Mouse (Mus musculus) liver, postnatal 0 days (tissue): ENCODE measurements around the gene Dpyd. TPM values are rescaled to one million over a fixed set of nuclear protein-coding genes. Genes with fewer than 3 reads are reported as not detected.
A peak's percentile ranks its signal among the peaks of the same experiment; 100 is the strongest.

ENCODE experiments used
- ATAC-seq: fragments of 200-750 bp; cut with Nextera tagmentation; 2 replicates; pipeline ENCODE4 v1.8.0; 2017; ENCODE audit warnings: mild to moderate bottlenecking, moderate library complexity
- DNase-seq: peaks from one replicate; pipeline ENCODE4 v3.0.0-alpha.2; 2016
- H3K27ac ChIP-seq: fragments of 300-500 bp; sonication (generic); 2 replicates; pipeline ENCODE4 v1.5.1; 2014; ENCODE audit warnings: antibody characterized with exemption, moderate library complexity, mild to moderate bottlenecking, low read depth
- H3K27me3 ChIP-seq: fragments of 300-500 bp; sonication (generic); 2 replicates; pipeline ENCODE4 v1.6.1; 2014; ENCODE audit warnings: low read length, control low read depth, mixed read lengths; ENCODE audit not compliant: insufficient read depth
- H3K36me3 ChIP-seq: fragments of 300-500 bp; sonication (generic); replicated peaks from 2 replicates; pipeline ENCODE4 v1.6.1; 2014; ENCODE audit warnings: mild to moderate bottlenecking, control low read depth, low read length, moderate library complexity, mixed read lengths; ENCODE audit not compliant: insufficient read depth
- H3K4me1 ChIP-seq: fragments of 300-500 bp; sonication (generic); 2 replicates; pipeline ENCODE4 v1.6.1; 2014; ENCODE audit warnings: antibody characterized with exemption, mild to moderate bottlenecking, control low read depth; ENCODE audit not compliant: insufficient read depth
- H3K4me2 ChIP-seq: fragments of 300-500 bp; sonication (generic); 2 replicates; pipeline ENCODE4 v1.6.1; 2014; ENCODE audit warnings: low read depth, mild to moderate bottlenecking, low read length, moderate library complexity, mixed read lengths
- H3K4me3 ChIP-seq: fragments of 300-500 bp; sonication (generic); 2 replicates; pipeline ENCODE4 v1.5.1; 2014; ENCODE audit warnings: low read depth, low read length
- H3K9ac ChIP-seq: fragments of 300-500 bp; sonication (generic); replicated peaks from 2 replicates; pipeline ENCODE4 v1.6.1; 2014; ENCODE audit warnings: mild to moderate bottlenecking, moderate library complexity
- H3K9me3 ChIP-seq: fragments of 300-500 bp; sonication (generic); 2 replicates; pipeline ENCODE4 v1.6.1; 2016; ENCODE audit warnings: mild to moderate bottlenecking, control low read depth, low read length, mixed read lengths
- CTCF ChIP-seq: sonication (generic); IDR thresholded peaks from 2 replicates; pipeline ENCODE4 v1.5.1; 2016; ENCODE audit warnings: antibody characterized with exemption, low read depth
- EP300 ChIP-seq: IDR thresholded peaks from 2 replicates; pipeline ENCODE4 v1.6.1; 2016; ENCODE audit warnings: antibody characterized with exemption, low read depth, mild to moderate bottlenecking
- WGBS: fragments of 180-500 bp; shearing (Covaris S2); extraction: QIAGEN DNeasy Blood & Tissue Kit; methylation state at CpG from one replicate; pipeline ENCODE4 v1.1.7; 2014; ENCODE audit not compliant: insufficient replicate concordance; 5-methylcytosine and 5-hydroxymethylcytosine counted together
- polyA plus RNA-seq: library from polyadenylated mRNA; unstranded; fragments of >200 nt; fragmentation: Nextera tagmentation; extraction: Ambion mirVana; gene quantifications from 2 replicates; pipeline ENCODE4 v1.2.1, GENCODE M21; 2015

Gene Dpyd
- polyA plus RNA-seq, 1 experiment from 2014 or later, result 38.5 TPM

- Histone ChIP-seq H3K27ac (no peak overlapping the region), H3K4me2 (no peak overlapping the region), H3K27me3 (no peaks in the 10 kb centered on the region), H3K9me3 (no peaks in the 10 kb centered on the region), H3K36me3 (no peaks in the 10 kb centered on the region), H3K4me1 (no peaks in the 10 kb centered on the region), H3K4me3 (no peak overlapping the region), H3K9ac (no peak overlapping the region)
- 78% methylated on average over 7 of the region's 7 CpGs for WGBS
- ATAC-seq (no peak), DNase-seq (no peak)
- TF ChIP-seq EP300 (no peak), CTCF (no peak)
These were observed 869.8 kb downstream of the Dpyd start for GRCm38 (mm10) chr3:119431757-119432156.

- no peak overlapping the region for H3K27ac ChIP-seq
- H3K9me3 ChIP-seq, result no peaks in the 10 kb centered on the region
- no peaks in the 10 kb centered on the region for H3K27me3 ChIP-seq
- H3K36me3 ChIP-seq, result no peaks in the 10 kb centered on the region
- no peaks in the 10 kb centered on the region for H3K4me1 ChIP-seq
- TF ChIP-seq EP300, result no peak
- no peak for DNase-seq
- H3K4me2 ChIP-seq, result no peak overlapping the region
- no peak for ATAC-seq
- WGBS, result 73% methylated on average over 2 of the region's 2 CpGs
- no peak overlapping the region for H3K9ac ChIP-seq
- no peak overlapping the region for H3K4me3 ChIP-seq
These were observed 885.6 kb downstream of the Dpyd start for GRCm38 (mm10) chr3:119447559-119447958.

- no peaks in the 10 kb centered on the region for H3K27me3 ChIP-seq
- no peak for DNase-seq
- 69% methylated on average over 2 of the region's 2 CpGs for WGBS
- H3K36me3 ChIP-seq, result no peaks in the 10 kb centered on the region
- no peak for ATAC-seq
- no peak for TF ChIP-seq CTCF
- no peak for TF ChIP-seq EP300
- H3K4me3 ChIP-seq, result no peak overlapping the region
- H3K27ac ChIP-seq, result no peak overlapping the region
- H3K4me1 ChIP-seq, result no peaks in the 10 kb centered on the region
- H3K9me3 ChIP-seq, result no peaks in the 10 kb centered on the region
- no peak overlapping the region for H3K9ac ChIP-seq
- H3K4me2 ChIP-seq, result no peak overlapping the region
These were observed 902.1 kb downstream of the Dpyd start for GRCm38 (mm10) chr3:119464073-119464472.

DNA sequence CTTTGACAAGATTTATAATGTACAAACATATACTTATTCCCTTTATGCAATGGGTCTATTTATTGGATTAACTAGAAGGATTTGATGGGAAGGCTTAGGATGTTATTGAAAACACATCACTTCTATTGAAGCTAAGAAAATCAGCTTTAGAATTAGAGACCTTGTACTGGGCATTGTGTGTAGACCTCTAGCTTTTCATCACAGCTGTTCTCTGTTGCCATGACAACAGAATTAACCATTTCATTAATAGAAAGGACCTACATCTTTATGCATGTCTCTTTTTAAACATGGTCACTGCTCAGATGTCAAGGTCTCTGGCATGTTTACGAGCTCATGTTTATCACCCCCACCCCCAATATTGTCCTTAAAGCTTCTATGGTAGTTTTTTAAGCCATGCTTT lies 902.5 kb downstream of the Dpyd start:
- WGBS, result 64% methylated on average over 1 of the region's 1 CpGs

DNA sequence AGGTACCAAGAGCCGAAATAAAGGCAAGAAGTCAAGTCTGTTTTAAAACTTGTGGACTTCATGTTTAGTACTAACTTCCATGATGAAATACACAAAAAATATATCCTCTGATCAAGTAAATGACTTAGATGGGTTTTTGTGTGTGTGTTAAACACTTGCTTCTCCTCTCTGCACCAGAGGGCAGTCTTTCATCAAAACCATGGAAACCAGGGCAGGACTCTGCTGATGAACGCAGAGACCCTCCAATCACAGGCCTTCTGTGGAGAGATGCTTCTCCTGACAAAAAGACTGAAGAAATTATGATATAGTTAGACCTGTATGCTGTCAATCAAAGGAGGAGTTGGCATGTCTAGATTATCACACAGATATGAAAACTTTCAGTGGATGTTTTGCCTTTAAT lies 905.8 kb downstream of the Dpyd start:
- no peak for DNase-seq
- no peak for TF ChIP-seq EP300
- TF ChIP-seq CTCF, result peak; percentile 25; the same call in 1 of the 2 replicates
- 65% methylated on average over 2 of the region's 2 CpGs for WGBS

More for the DNA sequence above, 902.5 kb downstream of the Dpyd start:
- Histone ChIP-seq H3K4me2 (no peak overlapping the region), H3K36me3 (no peaks in the 10 kb centered on the region), H3K9ac (no peak overlapping the region), H3K4me1 (no peaks in the 10 kb centered on the region), H3K9me3 (no peaks in the 10 kb centered on the region), H3K4me3 (no peak overlapping the region), H3K27ac (no peak overlapping the region), H3K27me3 (no peaks in the 10 kb centered on the region)
- TF ChIP-seq CTCF, result no peak
- no peak for TF ChIP-seq EP300
- ATAC-seq (no peak), DNase-seq (no peak)

More for the DNA sequence above, 905.8 kb downstream of the Dpyd start:
- Histone ChIP-seq H3K4me1 (no peaks in the 10 kb centered on the region), H3K27ac (no peak overlapping the region), H3K4me2 (no peak overlapping the region), H3K36me3 (no peaks in the 10 kb centered on the region), H3K9ac (no peak overlapping the region), H3K9me3 (no peaks in the 10 kb centered on the region), H3K4me3 (no peak overlapping the region), H3K27me3 (no peaks in the 10 kb centered on the region)
- ATAC-seq, result no peak
